Mouse (Mus musculus) MEL (cell line): ENCODE data around the gene Prl4a1. TPM values are rescaled to one million over a fixed set of nuclear protein-coding genes. Genes with fewer than 3 reads are reported as not detected.

Experiments used
- DNase-seq: peaks from one replicate; pipeline ENCODE4 v3.0.0; 2011; ENCODE audit warnings: low read depth, low spot score
- H3K27ac ChIP-seq: 2 replicates; pipeline ENCODE4 v1.5.1; 2012; ENCODE audit warnings: low read depth, mild to moderate bottlenecking, control low read depth, low read length, moderate library complexity; ENCODE audit not compliant: control insufficient read depth
- H3K27me3 ChIP-seq, 2 experiments: fragments of 150-350 bp in 1 of 2; sonication (generic) in 1 of 2; 2 replicates each; pipeline ENCODE4 v1.6.1; 2012; ENCODE audit warnings: low read length in 2 of 2, mild to moderate bottlenecking in 2 of 2, improper control_type of control experiment in 1 of 2, moderate library complexity in 1 of 2; ENCODE audit not compliant: insufficient read depth in 2 of 2, control insufficient read depth in 1 of 2
- H3K36me3 ChIP-seq, 2 experiments: 2 replicates each; pipeline ENCODE4 v1.6.1; 2012 to 2014; ENCODE audit warnings: low read length in 2 of 2, improper control_type of control experiment in 1 of 2, inconsistent platforms in 1 of 2, mild to moderate bottlenecking in 1 of 2; ENCODE audit not compliant: insufficient read depth in 2 of 2, control insufficient read depth in 1 of 2
- H3K4me1 ChIP-seq, 2 experiments: fragments of 150-350 bp in 1 of 2; sonication (generic) in 1 of 2; 2 replicates each; pipeline ENCODE4 v1.6.1; 2012; ENCODE audit warnings: low read length in 2 of 2, improper control_type of control experiment in 1 of 2, mild to moderate bottlenecking in 1 of 2; ENCODE audit not compliant: insufficient read depth in 2 of 2, control insufficient read depth in 1 of 2
- H3K4me3 ChIP-seq, 2 experiments: fragments of 150-350 bp in 1 of 2; sonication (generic) in 1 of 2; 2 replicates each; pipeline ENCODE4 v1.5.1; 2012; ENCODE audit warnings: low read depth in 2 of 2, low read length in 2 of 2, mild to moderate bottlenecking in 2 of 2, moderate library complexity in 2 of 2, control low read depth in 1 of 2, improper control_type of control experiment in 1 of 2; ENCODE audit not compliant: control insufficient read depth in 1 of 2, insufficient read depth in 1 of 2
- H3K79me2 ChIP-seq: 2 replicates; pipeline ENCODE4 v1.6.1; 2012; ENCODE audit warnings: mild to moderate bottlenecking, low read length, moderate library complexity; ENCODE audit not compliant: control insufficient read depth, poor library complexity, insufficient read depth
- H3K9ac ChIP-seq: 2 replicates; pipeline ENCODE4 v1.6.1; 2012; ENCODE audit warnings: low read depth, mild to moderate bottlenecking, control low read depth, low read length, moderate library complexity; ENCODE audit not compliant: control insufficient read depth, poor library complexity, severe bottlenecking
- H3K9me3 ChIP-seq: fragments of 150-350 bp; sonication (generic); replicated peaks from 2 replicates; pipeline ENCODE4 v1.6.1; 2012; ENCODE audit warnings: mild to moderate bottlenecking, low read length, improper control_type of control experiment, moderate library complexity; ENCODE audit not compliant: insufficient read depth
- ELF1 ChIP-seq: IDR thresholded peaks from 2 replicates; pipeline ENCODE4 v1.6.1; 2014; ENCODE audit warnings: low read depth, mild to moderate bottlenecking, inconsistent platforms, low read length, improper control_type of control experiment, moderate library complexity
- ETS1 ChIP-seq: IDR thresholded peaks from 2 replicates; pipeline ENCODE4 v1.6.1; 2012; ENCODE audit warnings: low read depth, mild to moderate bottlenecking, inconsistent platforms, low read length, improper control_type of control experiment, moderate library complexity
- JUND ChIP-seq: IDR thresholded peaks from 2 replicates; pipeline ENCODE4 v1.6.1; 2011; ENCODE audit warnings: low read depth, mild to moderate bottlenecking, improper control_type of control experiment, low read length
- POLR2AphosphoS2 ChIP-seq: IDR thresholded peaks from 2 replicates; pipeline ENCODE4 v1.6.1; 2011; ENCODE audit warnings: low read length, improper control_type of control experiment
- RAD21 ChIP-seq: IDR thresholded peaks from 2 replicates; pipeline ENCODE4 v1.6.1; 2011; ENCODE audit warnings: mild to moderate bottlenecking, low read depth, low read length, improper control_type of control experiment
- RCOR1 ChIP-seq: IDR thresholded peaks from 2 replicates; pipeline ENCODE4 v1.6.1; 2012; ENCODE audit warnings: low read depth, mild to moderate bottlenecking, inconsistent platforms, low read length, improper control_type of control experiment
- USF1 ChIP-seq: IDR thresholded peaks from 2 replicates; pipeline ENCODE4 v1.6.1; 2014; ENCODE audit warnings: low read depth, mild to moderate bottlenecking, inconsistent platforms, low read length, improper control_type of control experiment, moderate library complexity
- polyA plus RNA-seq, 2 experiments: library from polyadenylated mRNA; stranded (reverse) in 1 of 2; unstranded in 1 of 2; fragments of >175 nt in 1 of 2; fragments of >200 nt in 1 of 2; gene quantifications; 2 replicates each; pipeline versions ENCODE4 v1.2.1 to v1.2.4; 2012; ENCODE audit warnings: low replicate concordance in 2 of 2, low read depth in 1 of 2; ENCODE audit not compliant: insufficient read length in 2 of 2, insufficient read depth in 1 of 2, missing spikeins in 1 of 2
- total RNA-seq: library from RNA; depleted of rRNA; stranded (reverse); fragments of 300-350 nt; gene quantifications from 2 replicates; pipeline ENCODE4 v1.2.3, GENCODE M21; 2012; rRNA removed

The Prl4a1 gene
- total and polyA plus RNA-seq, 3 experiments, result not detected

DNA sequence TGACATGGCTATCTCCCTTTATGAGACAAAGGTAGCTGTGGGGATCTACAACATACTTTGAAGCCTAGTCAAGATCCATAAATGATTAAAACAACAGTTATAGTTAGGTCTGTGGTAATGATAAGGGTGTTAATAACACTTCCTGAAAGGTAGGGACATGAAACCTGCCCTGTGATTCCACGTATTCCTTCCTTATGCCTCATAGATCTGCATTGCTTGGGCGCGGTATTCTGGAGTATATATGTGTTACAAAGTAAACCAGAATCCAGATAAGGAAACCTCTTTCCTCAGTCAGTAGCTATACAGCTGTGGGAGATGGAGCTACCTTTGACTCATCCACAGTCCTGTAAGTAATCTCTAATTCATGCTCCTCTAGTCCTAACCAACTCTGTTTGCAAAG, 53.3 kb downstream of the Prl4a1 start:
- H3K4me1 ChIP-seq, result no peaks in the 10 kb centered on the region
- no peaks in the 10 kb centered on the region for H3K79me2 ChIP-seq
- no peaks in the 10 kb centered on the region for H3K27me3 ChIP-seq
- H3K9ac ChIP-seq, result no peak overlapping the region
- H3K9me3 ChIP-seq, result no peaks in the 10 kb centered on the region
- DNase-seq, result no peak
- TF ChIP-seq ETS1 (no peak), ELF1 (no peak), POLR2AphosphoS2 (no peak), JUND (no peak), RAD21 (no peak), USF1 (no peak), RCOR1 (no peak)
- TF ChIP-seq, all 39 proteins: peak for 0
- Histone ChIP-seq H3K27ac (no peak overlapping the region), H3K36me3 (no peaks in the 10 kb centered on the region), H3K4me3 (no peak overlapping the region)

Other genes starting within 250 kb of the Prl4a1 start
- not detected in 2 replicates for gene Prl7c1, start 235.4 kb upstream of the Prl4a1 start, total RNA-seq
- not detected for gene Prl7c1, start 235.4 kb upstream of the Prl4a1 start, polyA plus RNA-seq
- not detected in 2 replicates for gene Prl2a1, start 214.6 kb upstream of the Prl4a1 start, total RNA-seq
- not detected for gene Prl2a1, start 214.6 kb upstream of the Prl4a1 start, polyA plus RNA-seq
- gene Prl2c1, start 166.9 kb upstream of the Prl4a1 start, total RNA-seq, result not detected in 2 replicates
- not detected for gene Prl2c1, start 166.9 kb upstream of the Prl4a1 start, polyA plus RNA-seq
- gene Prl5a1, start 126.3 kb downstream of the Prl4a1 start, total RNA-seq, result not detected in 2 replicates
- not detected for gene Prl5a1, start 126.3 kb downstream of the Prl4a1 start, polyA plus RNA-seq
- 1,147 and 1,335 TPM in 2 replicates for gene Gm11361, start 241.3 kb downstream of the Prl4a1 start, total RNA-seq
- under 1 TPM in 1 of 2 experiments, not detected in 1; 0.36 TPM for gene Gm11361, start 241.3 kb downstream of the Prl4a1 start, polyA plus RNA-seq